Mouse (Mus musculus): ENCODE measurements around the gene Ndufc2.
A peak's percentile ranks its signal among the peaks of the same experiment; 100 is the strongest.
"Not testable (repeated sequence)": the region's sequence is repeated elsewhere in the genome, so short reads cannot be mapped to it uniquely, and the experiment has no call there.

Ndufc2 gene

DNA sequence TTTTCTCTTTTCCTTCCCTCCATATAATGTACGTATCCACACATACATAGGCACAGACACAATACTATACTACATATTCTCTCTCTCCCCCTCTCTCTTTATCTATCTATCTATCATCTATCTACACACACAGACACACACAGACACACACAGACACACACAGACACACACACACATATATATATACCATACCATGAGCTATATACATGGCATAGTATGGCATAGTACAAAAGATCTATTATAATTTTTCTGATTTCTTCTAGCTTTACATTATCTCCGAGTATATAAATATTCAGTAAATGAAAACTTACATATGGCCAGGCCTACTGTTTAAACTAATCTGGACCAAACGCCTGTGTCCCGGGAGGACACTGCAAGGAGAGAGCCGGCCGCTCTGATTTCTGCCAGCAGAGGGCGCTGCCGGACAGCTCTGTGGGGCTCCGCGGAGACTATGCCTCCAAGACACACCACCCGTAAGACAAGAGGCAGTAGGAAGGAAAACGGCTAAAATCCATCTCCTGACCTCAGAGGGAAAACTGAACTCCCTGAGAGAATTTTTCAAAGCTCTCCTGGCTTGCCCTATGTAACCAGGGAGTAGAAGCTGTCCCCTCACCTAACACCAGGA lies 24.9 kb downstream of the Ndufc2 start:
- DNase-seq (ENCODE audit: low read depth in 2 of 2, low spot score in 2 of 2) = peak; percentile 75 to 80

DNA sequence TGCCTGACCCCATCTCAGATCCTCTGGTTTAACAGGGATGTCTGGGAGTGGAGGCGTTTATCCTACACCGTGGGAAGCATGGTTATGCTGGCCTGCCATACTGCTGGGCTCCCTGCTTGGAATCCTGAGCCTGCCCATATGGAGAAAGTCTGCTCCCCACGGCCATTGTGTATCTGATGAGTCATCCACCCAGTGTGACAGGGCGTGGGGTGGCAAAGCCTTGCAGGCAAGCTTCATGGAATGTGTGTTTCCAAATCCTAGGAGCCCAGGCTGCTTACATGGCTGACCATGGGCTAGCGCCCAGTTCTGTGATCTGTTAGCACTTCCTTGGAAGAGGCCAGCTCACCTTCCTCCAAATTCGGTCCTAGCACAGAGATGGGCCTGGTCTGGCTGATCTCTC lies 26.8 kb downstream of the Ndufc2 start:
- DNase-seq (ENCODE audit: low read depth in 2 of 2, low spot score in 2 of 2) = no peak

DNA sequence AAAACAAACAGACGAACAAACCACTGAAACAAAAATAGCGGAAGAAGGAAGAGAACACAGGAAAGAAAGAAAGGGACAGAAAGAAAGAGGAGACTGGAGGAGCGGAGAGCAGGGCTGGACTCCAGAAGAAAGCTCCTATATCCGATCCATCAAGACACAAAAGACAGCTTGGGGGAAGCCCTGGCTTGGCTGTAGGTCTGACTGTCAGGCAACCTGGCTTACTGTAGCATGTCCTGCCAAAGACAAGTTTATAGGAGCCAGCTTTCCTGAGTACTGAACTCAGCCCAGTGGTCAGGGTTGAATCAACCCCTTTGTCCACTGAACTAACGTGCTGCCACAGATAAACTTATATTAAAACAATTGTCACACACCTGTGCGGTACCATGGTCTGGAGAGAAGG lies 27.5 kb downstream of the Ndufc2 start:
- no peak for DNase-seq (ENCODE audit: low read depth in 2 of 2, low spot score in 2 of 2)

DNA sequence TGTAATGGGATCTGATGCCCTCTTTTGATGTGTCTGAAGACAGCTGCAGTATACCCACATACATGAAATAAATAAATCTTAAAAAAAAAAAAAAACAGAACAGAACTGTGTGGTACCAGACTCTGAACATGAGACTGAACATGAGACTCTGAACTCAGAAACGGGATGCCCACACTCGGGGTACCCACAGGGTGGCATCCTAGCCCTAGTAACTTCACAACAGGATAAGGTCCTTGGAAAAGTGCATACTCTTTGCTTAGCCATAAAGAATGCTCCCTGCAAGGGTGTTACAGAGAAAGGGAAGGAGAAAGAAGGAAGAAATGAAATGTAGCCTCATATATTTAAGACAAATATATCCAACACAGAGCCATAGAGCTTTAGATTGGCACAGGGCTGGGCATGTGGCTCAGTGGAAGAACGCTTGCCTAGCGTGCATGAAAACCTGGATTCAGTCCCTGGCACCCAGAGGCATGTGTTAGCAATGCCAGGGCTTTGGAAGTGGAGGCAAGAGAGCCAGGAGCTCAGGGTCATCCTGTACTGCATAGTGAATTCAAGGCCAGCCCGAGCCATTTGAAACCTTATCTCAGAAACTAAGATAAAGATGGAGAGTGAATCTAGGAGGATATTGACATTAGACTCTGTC lies 28.1 kb downstream of the Ndufc2 start:
- DNase-seq (ENCODE audit: low read depth in 2 of 2, low spot score in 2 of 2) = no peak

DNA sequence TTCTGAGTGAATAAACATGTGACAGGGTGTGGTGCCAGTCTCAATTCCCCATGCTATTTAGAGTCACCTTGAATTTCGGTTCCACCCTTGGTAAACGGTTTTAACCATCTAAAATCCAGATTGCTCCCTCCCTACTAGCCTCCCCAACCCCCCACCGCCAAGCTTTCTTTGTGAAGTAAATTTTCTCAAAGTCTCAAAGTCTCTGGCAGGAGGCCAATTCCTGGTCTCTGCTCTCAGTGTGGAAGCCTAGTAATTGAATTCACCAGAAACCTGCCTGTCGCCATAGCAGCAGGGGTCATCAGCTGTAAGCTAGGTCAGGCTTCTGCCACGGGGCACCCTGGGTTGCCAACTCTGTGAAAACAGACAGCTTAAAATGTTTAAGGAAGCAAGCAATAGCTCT lies 29.9 kb downstream of the Ndufc2 start:
- DNase-seq (ENCODE audit: low read depth in 2 of 2, low spot score in 2 of 2) = no peak

DNA sequence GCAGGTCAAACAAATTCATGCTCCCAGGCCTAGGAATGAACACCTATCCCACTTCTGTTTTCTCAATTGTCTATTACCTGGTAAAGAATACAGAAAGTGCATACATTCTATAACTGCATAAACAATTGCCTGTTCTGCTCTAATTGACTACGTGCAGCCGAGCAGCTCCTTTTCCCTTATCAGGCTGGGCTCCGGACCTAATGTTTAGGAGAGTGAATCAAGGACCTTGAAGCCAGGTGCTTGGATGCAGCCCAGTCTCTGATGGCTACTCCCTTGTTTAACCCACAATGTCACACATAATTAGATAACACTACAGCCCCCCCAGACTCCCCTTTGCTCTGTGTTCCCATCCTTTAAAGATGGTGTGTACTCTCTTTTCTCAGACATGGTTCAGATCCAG lies 33.7 kb downstream of the Ndufc2 start:
- DNase-seq (ENCODE audit: low read depth in 2 of 2, low spot score in 2 of 2) = not testable (repeated sequence)

DNA sequence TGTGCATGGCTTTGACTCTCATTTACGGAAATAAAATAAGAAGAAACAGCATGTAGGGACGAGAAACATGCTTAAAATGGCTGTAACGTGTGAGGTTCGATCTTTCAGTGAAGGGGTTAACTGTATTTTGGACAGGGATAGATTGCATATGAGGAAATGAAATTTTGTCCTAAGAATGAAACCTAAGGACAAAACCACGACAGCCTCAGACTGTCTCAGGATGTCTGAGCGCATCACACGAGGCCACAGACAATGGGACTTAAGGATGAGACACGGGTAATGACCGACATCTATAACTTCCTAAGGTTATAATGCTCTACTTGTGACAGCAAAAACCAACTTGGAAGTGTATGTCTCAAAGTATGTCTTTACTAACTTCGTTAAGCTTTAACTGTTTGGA lies 34.7 kb downstream of the Ndufc2 start:
- DNase-seq (ENCODE audit: low read depth in 2 of 2, low spot score in 2 of 2) = no peak

DNA sequence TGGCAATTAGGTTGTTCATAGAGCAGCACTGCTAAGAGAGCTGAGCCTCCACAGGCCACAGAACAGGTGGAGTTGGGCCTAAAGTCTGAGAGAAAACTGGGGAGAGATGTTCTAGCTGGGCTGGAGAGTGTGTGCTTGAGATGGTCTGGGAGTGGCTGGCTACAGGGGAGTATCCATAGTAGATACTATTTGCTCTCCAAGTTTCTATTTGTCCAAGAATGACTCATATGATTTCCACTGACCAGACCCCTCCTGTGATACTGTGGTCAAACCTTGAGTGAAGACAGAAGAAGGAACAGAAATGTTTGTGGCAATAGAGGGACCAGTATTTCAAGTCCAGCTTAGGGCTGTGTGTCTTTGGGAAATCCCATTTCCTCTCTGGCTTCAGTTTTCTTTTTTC lies 39.2 kb downstream of the Ndufc2 start:
- DNase-seq (ENCODE audit: low read depth in 2 of 2, low spot score in 2 of 2) = no peak

DNA sequence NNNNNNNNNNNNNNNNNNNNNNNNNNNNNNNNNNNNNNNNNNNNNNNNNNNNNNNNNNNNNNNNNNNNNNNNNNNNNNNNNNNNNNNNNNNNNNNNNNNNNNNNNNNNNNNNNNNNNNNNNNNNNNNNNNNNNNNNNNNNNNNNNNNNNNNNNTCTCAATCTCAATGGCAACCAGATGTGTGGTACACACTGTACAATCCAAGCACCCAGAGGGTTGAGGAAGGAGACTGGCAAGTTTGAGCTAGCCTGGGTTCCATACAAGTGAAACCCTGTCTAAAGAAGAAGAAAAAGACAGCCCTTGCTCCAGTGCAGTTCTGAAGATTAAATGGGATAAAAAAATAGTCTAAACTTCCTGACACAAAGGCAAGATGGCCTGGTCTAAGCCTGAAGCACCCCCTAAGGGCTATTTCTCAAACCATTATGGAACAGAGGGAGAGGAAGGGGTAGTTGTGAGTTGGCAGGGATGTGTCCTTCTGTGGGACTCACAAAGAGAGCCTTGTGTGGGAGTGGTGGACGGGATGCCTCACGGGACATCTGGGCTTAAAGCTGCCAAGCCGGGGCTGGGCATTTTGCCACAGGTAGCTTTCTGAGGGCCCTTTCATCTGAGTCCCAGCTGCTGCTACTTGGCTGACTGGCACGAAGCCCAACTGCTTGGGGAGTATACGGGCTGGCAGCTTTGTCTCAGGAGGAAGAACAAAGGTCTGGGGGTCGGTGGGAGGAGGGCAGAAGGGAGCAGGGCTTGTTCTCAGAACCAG lies 46.5 kb downstream of the Ndufc2 start:
- DNase-seq (ENCODE audit: low read depth in 2 of 2, low spot score in 2 of 2) = no peak

DNA sequence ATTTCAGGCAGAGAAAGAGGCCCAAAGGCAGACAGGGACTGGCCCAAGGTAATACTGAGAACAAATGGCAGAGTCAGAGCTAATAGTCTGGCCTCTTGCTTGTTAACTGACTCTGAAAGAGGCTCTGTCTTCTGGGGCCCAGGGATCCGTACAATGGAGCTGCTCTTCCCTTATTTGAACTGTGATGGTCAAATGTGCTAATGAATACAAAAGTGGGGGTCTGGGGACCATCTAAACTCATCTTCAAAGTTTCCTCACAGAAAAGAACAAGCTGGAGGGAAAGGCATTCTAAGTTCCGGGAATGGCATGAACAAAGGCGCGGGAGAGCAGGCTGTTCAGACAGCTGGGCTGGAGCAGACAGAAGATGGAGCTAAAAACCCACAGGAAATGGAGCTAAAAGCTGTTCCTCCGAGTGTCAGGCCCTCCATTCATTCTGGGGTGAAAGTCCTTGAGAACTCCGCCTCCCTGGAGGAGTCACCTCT lies 47.3 kb downstream of the Ndufc2 start:
- DNase-seq (ENCODE audit: low read depth in 2 of 2, low spot score in 2 of 2) = no peak

DNA sequence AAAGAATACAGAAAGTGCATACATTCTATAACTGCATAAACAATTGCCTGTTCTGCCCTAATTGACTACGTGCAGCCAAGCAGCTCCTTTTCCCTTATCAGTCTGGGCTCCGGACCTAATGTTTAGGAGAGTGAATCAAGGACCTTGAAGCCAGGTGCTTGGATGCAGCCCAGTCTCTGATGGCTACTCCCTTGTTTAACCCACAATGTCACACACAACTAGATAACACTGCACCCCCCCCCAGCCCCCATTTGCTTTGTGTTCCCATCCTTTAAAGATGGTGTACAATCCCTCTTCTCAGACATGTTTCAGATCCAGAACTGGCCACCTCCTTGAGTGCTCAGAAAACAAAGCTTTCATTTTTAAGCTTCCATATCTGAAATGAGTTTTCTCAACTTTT lies 51.2 kb downstream of the Ndufc2 start, which contains the start of gene Kctd14:
Gene Kctd14, plus strand, starts transcription at position 301 of the 400 bp plus-strand sequence.
- DNase-seq (ENCODE audit: low read depth in 2 of 2, low spot score in 2 of 2) = not testable (repeated sequence)

DNA sequence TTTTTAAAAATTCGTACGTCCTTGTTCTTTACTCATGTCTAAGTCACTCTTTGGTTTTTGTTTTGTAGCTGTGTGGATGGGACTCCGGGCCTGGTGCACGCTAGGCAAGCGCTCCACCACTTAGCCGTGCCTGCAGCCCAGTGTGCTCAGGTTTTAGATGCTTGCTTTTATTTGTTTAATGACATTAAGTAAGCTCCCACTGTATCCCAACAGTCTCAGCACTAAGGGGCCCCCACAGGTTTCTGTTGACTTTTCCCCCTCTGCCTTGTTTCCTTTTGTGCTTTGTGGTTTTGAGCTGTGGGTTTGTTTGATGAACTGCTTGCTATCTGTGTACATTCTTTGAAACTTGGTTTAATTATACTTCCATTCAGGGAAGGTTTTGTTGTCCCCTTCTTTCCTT lies 52.4 kb downstream of the Ndufc2 start:
- DNase-seq (ENCODE audit: low read depth in 2 of 2, low spot score in 2 of 2) = peak in 1 of 2 experiments; percentile 8

DNA sequence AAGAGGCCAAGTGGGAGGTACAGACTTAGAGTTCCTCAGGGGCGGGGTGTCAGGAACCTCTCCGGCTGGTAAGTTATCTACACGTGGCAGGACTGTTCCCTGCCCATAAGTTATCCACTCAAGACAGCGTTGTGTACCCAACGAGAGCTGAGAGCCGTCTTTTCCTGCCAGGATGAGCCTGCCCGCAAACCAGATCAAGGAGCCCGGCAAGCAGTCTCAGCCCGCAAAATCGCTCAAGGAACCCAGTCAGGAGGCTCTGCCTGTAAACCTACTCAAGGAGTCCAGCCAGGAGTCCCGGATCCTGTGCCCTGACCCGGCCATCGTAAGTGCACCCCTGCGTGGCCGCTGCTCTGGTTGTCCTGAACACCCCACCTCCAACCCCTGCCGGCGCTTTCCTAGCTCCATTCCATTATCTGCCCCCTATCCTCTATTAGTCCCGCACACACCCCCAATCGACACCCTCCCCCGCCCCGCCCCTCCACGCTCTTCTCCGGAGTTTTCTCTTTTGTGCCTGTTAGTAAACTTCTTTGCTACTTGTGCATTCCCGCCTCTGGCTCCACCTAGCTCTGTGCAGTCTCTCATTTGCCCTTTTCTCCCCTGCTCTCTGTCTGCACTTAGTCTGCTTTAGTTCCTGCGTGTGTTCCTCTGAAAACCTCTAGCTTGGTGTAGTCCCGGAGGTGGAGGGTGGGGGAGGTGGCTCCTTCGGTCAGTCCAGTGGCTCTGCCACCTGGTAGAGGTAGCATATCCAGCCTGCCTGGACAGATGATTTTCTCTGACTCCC lies 53.5 kb downstream of the Ndufc2 start:
- peak; percentile 10 to 11 for DNase-seq (ENCODE audit: low read depth in 2 of 2, low spot score in 2 of 2)

DNA sequence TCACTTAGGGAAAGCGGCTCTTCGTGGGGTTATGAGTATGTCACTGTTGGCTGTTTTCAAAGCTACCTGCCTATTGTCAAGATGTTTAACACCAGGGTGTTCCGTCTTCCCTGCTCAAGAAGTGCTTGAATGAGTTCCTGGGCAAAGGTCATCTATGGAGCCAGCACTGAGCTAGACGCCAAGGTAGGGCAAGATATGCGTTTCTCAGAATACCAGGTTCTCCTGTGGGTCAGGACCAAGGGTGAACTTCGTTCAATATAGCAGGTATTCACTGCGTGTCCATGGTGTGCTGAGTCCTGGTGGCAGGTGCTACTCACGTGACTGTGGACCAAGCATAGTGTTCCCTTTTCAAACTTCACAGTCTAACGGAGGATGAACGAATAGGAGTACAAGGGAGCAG lies 55.0 kb downstream of the Ndufc2 start:
- DNase-seq (ENCODE audit: low read depth in 2 of 2, low spot score in 2 of 2) = no peak

DNA sequence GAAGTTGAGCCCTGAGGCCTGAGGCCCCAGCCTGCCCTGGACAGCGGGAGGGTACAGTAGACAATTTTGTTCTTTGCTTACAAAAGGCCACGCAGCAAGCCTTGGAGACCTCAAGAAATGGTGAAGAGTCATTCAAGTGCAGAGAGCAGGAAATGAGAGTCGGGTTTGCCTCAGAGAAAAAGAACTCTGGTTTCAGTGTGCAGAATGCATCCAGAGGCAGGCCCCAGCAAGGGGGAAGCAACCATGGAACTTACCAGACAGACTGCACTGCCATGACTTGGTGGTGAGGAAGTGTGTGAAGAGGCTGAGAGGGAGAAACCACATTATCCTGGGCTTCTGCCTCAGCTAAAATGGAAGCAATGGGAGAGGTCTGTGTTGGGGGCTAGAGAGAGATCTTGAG lies 55.8 kb downstream of the Ndufc2 start:
- no peak for DNase-seq (ENCODE audit: low read depth in 2 of 2, low spot score in 2 of 2)
